Mouse (Mus musculus): Measurements from ENCODE around the gene Meiob. TPM values are rescaled to one million over a fixed set of nuclear protein-coding genes. Genes with fewer than 3 reads are reported as not detected.
A peak's percentile ranks its signal among the peaks of the same experiment; 100 is the strongest.

Gene Meiob
- total RNA-seq, 1 experiment, result 0.13 TPM

GRCm38 (mm10) chr17:24878117-24878397, 74.0 kb downstream of the Meiob start:
- peak overlapping the region; percentile 67 for H3K9ac ChIP-seq (ENCODE audit: insufficient read depth, low read depth, low read length, poor library complexity, severe bottlenecking)
- in situ Hi-C loops (cut with MboI; ENCODE audit: low sequenced_read_pairs in 2 of 2, unreplicated experiment in 2 of 2), result no loop called here
- H3K4me3 ChIP-seq (ENCODE audit: insufficient read depth in 1 of 2, low read depth in 1 of 2, low read length in 2 of 2, poor library complexity in 1 of 2, severe bottlenecking in 1 of 2), result peak overlapping the region; percentile 16 to 33
- DNase-seq (ENCODE audit: low read depth, low spot score), result no peak
- TF ChIP-seq ZC3H11A (IDR thresholded peaks at IDR 0.05; ENCODE audit: borderline replicate concordance, low read depth, low read length), result no peak
- TF ChIP-seq MAFK (IDR thresholded peaks at IDR 0.05; ENCODE audit: insufficient read depth, low read depth, low read length), result no peak
- TF ChIP-seq ZNF384 (IDR thresholded peaks at IDR 0.05; ENCODE audit: low read depth, low read length), result no peak
- TF ChIP-seq CHD2 (IDR thresholded peaks at IDR 0.05; ENCODE audit: low read depth, low read length), result no peak
- no peak for TF ChIP-seq HCFC1 (IDR thresholded peaks at IDR 0.05; ENCODE audit: borderline replicate concordance, insufficient read depth, low read length)
- peaks cover 6% of the 10 kb centered on the region; the same call in 1 of the 2 replicates for H3K36me3 ChIP-seq (ENCODE audit: control insufficient read depth, insufficient read depth, low read length, poor library complexity, severe bottlenecking)
- no peak overlapping the region; the same call in 1 of the 2 replicates for H3K27ac ChIP-seq (ENCODE audit: insufficient read depth, low read depth, low read length, poor library complexity, severe bottlenecking)
- peaks cover 5 to 23% of the 10 kb centered on the region in 2 experiments; a peak in 2 of 4 replicates for H3K4me1 ChIP-seq (ENCODE audit: control insufficient read depth in 2 of 2, insufficient read depth in 2 of 2, low read length in 2 of 2, poor library complexity in 1 of 2)
- no peaks in the 10 kb centered on the region for H3K9me3 ChIP-seq (ENCODE audit: control insufficient read depth, insufficient read depth, low read depth, low read length)

- Histone ChIP-seq H3K9me3 (ENCODE audit: control insufficient read depth, insufficient read depth, low read depth, low read length) (no peaks in the 10 kb centered on the region), H3K9ac (ENCODE audit: insufficient read depth, low read depth, low read length, poor library complexity, severe bottlenecking) (peak overlapping the region; percentile 21; the same call in 1 of the 2 replicates), H3K27ac (ENCODE audit: insufficient read depth, low read depth, low read length, poor library complexity, severe bottlenecking) (no peak overlapping the region), H3K4me3 (ENCODE audit: insufficient read depth in 1 of 2, low read depth in 1 of 2, low read length in 2 of 2, poor library complexity in 1 of 2, severe bottlenecking in 1 of 2) (peak overlapping the region; percentile 16 to 26), H3K4me1 (ENCODE audit: control insufficient read depth in 2 of 2, insufficient read depth in 2 of 2, low read length in 2 of 2, poor library complexity in 1 of 2) (peaks cover 3 to 23% of the 10 kb centered on the region in 2 experiments; a peak in 2 of 4 replicates), H3K36me3 (ENCODE audit: control insufficient read depth, insufficient read depth, low read length, poor library complexity, severe bottlenecking) (peaks cover 9% of the 10 kb centered on the region; the same call in 1 of the 2 replicates)
- in situ Hi-C loops (cut with MboI; ENCODE audit: low sequenced_read_pairs in 2 of 2, unreplicated experiment in 2 of 2), result no loop called here
- DNase-seq (ENCODE audit: low read depth, low spot score), result no peak
- no peak for TF ChIP-seq CHD2 (IDR thresholded peaks at IDR 0.05; ENCODE audit: low read depth, low read length)
- no peak for TF ChIP-seq ZNF384 (IDR thresholded peaks at IDR 0.05; ENCODE audit: low read depth, low read length)
- TF ChIP-seq ZC3H11A (IDR thresholded peaks at IDR 0.05; ENCODE audit: borderline replicate concordance, low read depth, low read length), result no peak
Measured at GRCm38 (mm10) chr17:24878531-24878930, 74.4 kb downstream of the Meiob start.

DNA sequence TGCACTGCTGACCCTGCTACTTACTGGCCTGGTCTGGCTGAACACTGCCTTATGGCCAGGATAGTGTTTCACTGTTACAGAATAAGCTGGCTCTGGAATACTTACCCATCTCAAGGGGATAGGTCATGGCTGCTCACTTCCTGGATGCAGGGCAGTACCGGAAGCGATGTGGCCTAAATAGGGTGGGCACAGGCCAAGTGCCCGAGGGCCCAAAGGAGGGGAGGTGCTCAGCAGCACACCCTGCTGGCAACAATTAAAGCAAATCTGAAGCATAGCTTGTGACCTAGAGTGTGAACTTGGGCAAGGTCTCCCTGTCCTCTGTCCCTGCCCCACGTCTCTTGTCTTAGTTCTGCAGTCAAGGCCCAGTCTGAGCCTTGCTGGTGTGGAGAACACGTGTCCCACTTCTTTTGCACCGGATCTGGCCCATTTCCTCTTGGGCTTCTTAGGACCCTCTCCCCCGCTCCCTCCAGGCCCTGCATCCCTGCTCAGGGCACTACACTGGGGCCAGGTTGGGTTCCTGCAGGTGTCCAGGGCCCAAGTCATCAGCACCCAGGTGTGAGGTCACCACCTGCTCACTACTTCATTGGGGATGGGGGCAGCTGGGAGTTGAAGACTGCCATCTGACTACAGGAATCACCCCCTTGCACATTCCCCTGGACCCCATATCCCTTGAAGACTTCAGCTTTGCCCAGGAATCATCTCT, 77.8 kb downstream of the Meiob start:
- no peaks in the 10 kb centered on the region for H3K9me3 ChIP-seq (ENCODE audit: control insufficient read depth, insufficient read depth, low read depth, low read length)

GRCm38 (mm10) chr17:24884391-24884790, 80.3 kb downstream of the Meiob start:
- Histone ChIP-seq H3K27ac (ENCODE audit: insufficient read depth, low read depth, low read length, poor library complexity, severe bottlenecking) (no peak overlapping the region), H3K4me3 (ENCODE audit: insufficient read depth in 1 of 2, low read depth in 1 of 2, low read length in 2 of 2, poor library complexity in 1 of 2, severe bottlenecking in 1 of 2) (no peak overlapping the region), H3K9ac (ENCODE audit: insufficient read depth, low read depth, low read length, poor library complexity, severe bottlenecking) (no peak overlapping the region), H3K9me3 (ENCODE audit: control insufficient read depth, insufficient read depth, low read depth, low read length) (no peaks in the 10 kb centered on the region), H3K4me1 (ENCODE audit: control insufficient read depth in 2 of 2, insufficient read depth in 2 of 2, low read length in 2 of 2, poor library complexity in 1 of 2) (peaks cover 0 to 11% of the 10 kb centered on the region in 2 experiments; a peak in 2 of 4 replicates), H3K36me3 (ENCODE audit: control insufficient read depth, insufficient read depth, low read length, poor library complexity, severe bottlenecking) (peaks cover 21% of the 10 kb centered on the region)
- DNase-seq (ENCODE audit: low read depth, low spot score), result no peak
- TF ChIP-seq MAFK (IDR thresholded peaks at IDR 0.05; ENCODE audit: insufficient read depth, low read depth, low read length) (no peak), CHD2 (IDR thresholded peaks at IDR 0.05; ENCODE audit: low read depth, low read length) (no peak), HCFC1 (IDR thresholded peaks at IDR 0.05; ENCODE audit: borderline replicate concordance, insufficient read depth, low read length) (no peak), ZC3H11A (IDR thresholded peaks at IDR 0.05; ENCODE audit: borderline replicate concordance, low read depth, low read length) (no peak), ZNF384 (IDR thresholded peaks at IDR 0.05; ENCODE audit: low read depth, low read length) (no peak)
- in situ Hi-C loops (cut with MboI; ENCODE audit: low sequenced_read_pairs in 2 of 2, unreplicated experiment in 2 of 2), result no loop called here

More for the DNA sequence above, 77.8 kb downstream of the Meiob start:
- H3K36me3 ChIP-seq (ENCODE audit: control insufficient read depth, insufficient read depth, low read length, poor library complexity, severe bottlenecking), result peaks cover 16% of the 10 kb centered on the region; the same call in 1 of the 2 replicates
- TF ChIP-seq ZNF384 (IDR thresholded peaks at IDR 0.05; ENCODE audit: low read depth, low read length) (no peak), ZC3H11A (IDR thresholded peaks at IDR 0.05; ENCODE audit: borderline replicate concordance, low read depth, low read length) (0 out of 2 replicates have a peak, but pooled peaks have one; percentile 11), CHD2 (IDR thresholded peaks at IDR 0.05; ENCODE audit: low read depth, low read length) (no peak), HCFC1 (IDR thresholded peaks at IDR 0.05; ENCODE audit: borderline replicate concordance, insufficient read depth, low read length) (no peak), MAFK (IDR thresholded peaks at IDR 0.05; ENCODE audit: insufficient read depth, low read depth, low read length) (no peak)
- H3K4me1 ChIP-seq (ENCODE audit: control insufficient read depth in 2 of 2, insufficient read depth in 2 of 2, low read length in 2 of 2, poor library complexity in 1 of 2), result peaks cover 3 to 24% of the 10 kb centered on the region in 2 experiments; a peak in 2 of 4 replicates
- H3K27ac ChIP-seq (ENCODE audit: insufficient read depth, low read depth, low read length, poor library complexity, severe bottlenecking), result no peak overlapping the region
- no peak overlapping the region for H3K9ac ChIP-seq (ENCODE audit: insufficient read depth, low read depth, low read length, poor library complexity, severe bottlenecking)
- in situ Hi-C loops (cut with MboI; ENCODE audit: low sequenced_read_pairs in 2 of 2, unreplicated experiment in 2 of 2), result no loop called here
- peak overlapping the region in 1 of 2 experiments; percentile 24; a peak in 1 of 4 replicates for H3K4me3 ChIP-seq (ENCODE audit: insufficient read depth in 1 of 2, low read depth in 1 of 2, low read length in 2 of 2, poor library complexity in 1 of 2, severe bottlenecking in 1 of 2)
- no peak for DNase-seq (ENCODE audit: low read depth, low spot score)
